ENCODE assay signal across 8 mouse cellular contexts in genomic region chr1:82150219-82151128, GRCm38 (mm10).
DNase-seq lines count a peak whose midpoint lies in the region; ATAC-seq lines count a peak whose summit lies in the region.

No protein-coding gene starts in this region.

- H3K4me1 ChIP-seq in liver, embryonic 11.5 days (replicated peaks; ENCODE audit: control insufficient read depth, insufficient read depth, low read length) = no peaks in the 10 kb centered on the region

- intact Hi-C loops in heart, postnatal 14 days (cut with DNase I) = no loop called here

- peak; percentile 81 for ATAC-seq in frontal cortex, adult (ENCODE audit: low TSS enrichment)
- no peak for ATAC-seq in liver, embryonic 11.5 days (replicated peaks; ENCODE audit: low FRiP score)
- ATAC-seq in megakaryocyte, adult 5-6 weeks (ENCODE audit: poor library complexity, severe bottlenecking) = no peak

- WGBS in liver, embryonic 11.5 days = 54% methylated on average over 13 of the region's 13 CpGs

- no peak overlapping the region for H3K9ac ChIP-seq in liver, embryonic 11.5 days (ENCODE audit: low read depth, low read length)

- no peak overlapping the region for H3K4me3 ChIP-seq in liver, embryonic 11.5 days (ENCODE audit: low read depth, low read length)

- no peaks in the 10 kb centered on the region; the same call in 1 of the 2 replicates for H3K27me3 ChIP-seq in liver, embryonic 11.5 days (replicated peaks; ENCODE audit: control insufficient read depth, insufficient read depth, low read length)

- H3K9me3 ChIP-seq in liver, embryonic 11.5 days (ENCODE audit: control insufficient read depth, low read length) = no peaks in the 10 kb centered on the region

- DNase-seq in 416B (ENCODE audit: low read depth) = peak; percentile 90
- peak; percentile 7 for DNase-seq in cerebellum, adult 11-12 months
- peak; percentile 24 to 51 for DNase-seq in heart, postnatal 14 days
- peak; percentile 69 to 73 for DNase-seq in kidney, postnatal 25 days
- DNase-seq in liver, embryonic 11.5 days (ENCODE audit: low spot score) = peak; percentile 36
- DNase-seq in ovary, adult 18-20 months (ENCODE audit: low spot score) = peak; percentile 68

- no peak overlapping the region for H3K4me2 ChIP-seq in liver, embryonic 11.5 days

- H3K36me3 ChIP-seq in liver, embryonic 11.5 days (ENCODE audit: control insufficient read depth, insufficient read depth, low read length) = no peaks in the 10 kb centered on the region

- H3K27ac ChIP-seq in liver, embryonic 11.5 days (ENCODE audit: low read depth, low read length) = no peak overlapping the region

Comparison
In these comparisons a context has a peak if more than half of its experiments do, and no peak if none do; other contexts are left out.
1. DNase-seq: peak in every context shown above with its lines; median percentile 90 in 416B; 71 in kidney, postnatal 25 days; 68 in ovary, adult 18-20 months; 38 in heart, postnatal 14 days; 36 in liver, embryonic 11.5 days; 7 in cerebellum, adult 11-12 months.